Mouse (Mus musculus): Measurements from ENCODE around the gene Stxbp3. TPM values are rescaled to one million over a fixed set of nuclear protein-coding genes. Genes with fewer than 3 reads are reported as not detected.

Stxbp3 gene
- polyA plus RNA-seq, 1 experiment from 2014 or later = 13.3 TPM

- H3K4me2 ChIP-seq (replicated peaks) = no peak overlapping the region
- H3K36me3 ChIP-seq = no peaks in the 10 kb centered on the region
- 86% methylated on average over 2 of the region's 2 CpGs for WGBS
- H3K4me3 ChIP-seq = no peak overlapping the region
- H3K4me1 ChIP-seq = no peaks in the 10 kb centered on the region
- no peak overlapping the region for H3K27ac ChIP-seq (replicated peaks)
- no peak for ATAC-seq (replicated peaks)
- H3K9ac ChIP-seq (replicated peaks) = no peak overlapping the region
- H3K9me3 ChIP-seq = no peaks in the 10 kb centered on the region
- H3K27me3 ChIP-seq = no peaks in the 10 kb centered on the region
Measured at GRCm38 (mm10) chr3:108755542-108755941, 84.8 kb downstream of the Stxbp3 start.

GRCm38 (mm10) chr3:108754541-108754940 lies 85.8 kb downstream of the Stxbp3 start:
- no peak overlapping the region for H3K4me3 ChIP-seq
- no peak overlapping the region for H3K4me2 ChIP-seq (replicated peaks)
- no peaks in the 10 kb centered on the region for H3K9me3 ChIP-seq
- no peak overlapping the region for H3K27ac ChIP-seq (replicated peaks)
- ATAC-seq (replicated peaks) = no peak
- no peaks in the 10 kb centered on the region for H3K4me1 ChIP-seq
- no peaks in the 10 kb centered on the region for H3K36me3 ChIP-seq
- no peak overlapping the region for H3K9ac ChIP-seq (replicated peaks)
- 82% methylated on average over 1 of the region's 1 CpGs for WGBS
- no peaks in the 10 kb centered on the region for H3K27me3 ChIP-seq

- Histone ChIP-seq H3K27me3 (no peaks in the 10 kb centered on the region), H3K36me3 (no peaks in the 10 kb centered on the region), H3K27ac (replicated peaks) (no peak overlapping the region), H3K9ac (replicated peaks) (no peak overlapping the region), H3K4me3 (no peak overlapping the region), H3K9me3 (no peaks in the 10 kb centered on the region), H3K4me1 (no peaks in the 10 kb centered on the region), H3K4me2 (replicated peaks) (no peak overlapping the region)
- WGBS = 90% methylated on average over 6 of the region's 6 CpGs
- ATAC-seq (replicated peaks) = no peak
Measured at GRCm38 (mm10) chr3:108751691-108752090, 88.6 kb downstream of the Stxbp3 start.

GRCm38 (mm10) chr3:108751061-108751460 lies 89.3 kb downstream of the Stxbp3 start:
- 81% methylated on average over 6 of the region's 6 CpGs for WGBS

GRCm38 (mm10) chr3:108744060-108744459 lies 96.3 kb downstream of the Stxbp3 start:
- Histone ChIP-seq H3K9ac (replicated peaks) (no peak overlapping the region), H3K4me2 (replicated peaks) (no peak overlapping the region), H3K4me3 (no peak overlapping the region), H3K27ac (replicated peaks) (no peak overlapping the region), H3K36me3 (no peaks in the 10 kb centered on the region), H3K4me1 (no peaks in the 10 kb centered on the region), H3K27me3 (no peaks in the 10 kb centered on the region), H3K9me3 (no peaks in the 10 kb centered on the region)
- WGBS = 78% methylated on average over 4 of the region's 4 CpGs
- no peak for ATAC-seq (replicated peaks)

More at GRCm38 (mm10) chr3:108751061-108751460, 89.3 kb downstream of the Stxbp3 start:
- Histone ChIP-seq H3K9ac (replicated peaks) (no peak overlapping the region), H3K4me2 (replicated peaks) (no peak overlapping the region), H3K9me3 (no peaks in the 10 kb centered on the region), H3K4me1 (no peaks in the 10 kb centered on the region), H3K4me3 (no peak overlapping the region), H3K27ac (replicated peaks) (no peak overlapping the region), H3K36me3 (no peaks in the 10 kb centered on the region), H3K27me3 (no peaks in the 10 kb centered on the region)
- no peak for ATAC-seq (replicated peaks)

Other genes starting within 250 kb of the Stxbp3 start
- 114 and 115 TPM in 2 replicates for gene Wdr47, start 249.2 kb downstream of the Stxbp3 start, polyA plus RNA-seq (2015; fragmentation: Nextera tagmentation; extraction: Ambion mirVana)
- gene Clcc1, start 186.6 kb downstream of the Stxbp3 start, polyA plus RNA-seq (2015; fragmentation: Nextera tagmentation; extraction: Ambion mirVana) = 49.6 and 56.9 TPM in 2 replicates
- 38.6 and 43.3 TPM in 2 replicates for gene Gpsm2, start 118.2 kb downstream of the Stxbp3 start, polyA plus RNA-seq (2015; fragmentation: Nextera tagmentation; extraction: Ambion mirVana)
- not detected in 2 replicates for gene Aknad1, start 100.9 kb downstream of the Stxbp3 start, polyA plus RNA-seq (2015; fragmentation: Nextera tagmentation; extraction: Ambion mirVana)
- not detected in 2 replicates for gene Fndc7, start 49.5 kb upstream of the Stxbp3 start, polyA plus RNA-seq (2015; fragmentation: Nextera tagmentation; extraction: Ambion mirVana)
- gene Prpf38b, start 71.2 kb upstream of the Stxbp3 start, polyA plus RNA-seq (2015; fragmentation: Nextera tagmentation; extraction: Ambion mirVana) = 60.7 and 66.9 TPM in 2 replicates
- 1.2 and 1.6 TPM in 2 replicates for gene Henmt1, start 99.3 kb upstream of the Stxbp3 start, polyA plus RNA-seq (2015; fragmentation: Nextera tagmentation; extraction: Ambion mirVana)
- 0.75 and 0.78 TPM in 2 replicates for gene Gm9857, start 99.9 kb upstream of the Stxbp3 start, polyA plus RNA-seq (2015; fragmentation: Nextera tagmentation; extraction: Ambion mirVana)
- gene Fam102b, start 187.1 kb upstream of the Stxbp3 start, polyA plus RNA-seq (2015; fragmentation: Nextera tagmentation; extraction: Ambion mirVana) = 13.8 and 16.0 TPM in 2 replicates
- gene Slc25a54, start 239.9 kb upstream of the Stxbp3 start, polyA plus RNA-seq (2015; fragmentation: Nextera tagmentation; extraction: Ambion mirVana) = not detected in 2 replicates